Mouse (Mus musculus) thymus, adult 18-20 months (tissue): ENCODE data around the gene Slc30a6.

Experiments
- DNase-seq, 2 experiments: peaks; one replicate each; pipeline ENCODE4 v3.0.0; 2022; ENCODE audit warnings: mixed read lengths in 2 of 2

Gene Slc30a6

GRCm38 (mm10) chr17:74395383-74396065, at the start of gene Slc30a6:
Gene Slc30a6, plus strand, starts transcription at chr17:74395608.
- DNase-seq = peak; percentile 93 to 95

GRCm38 (mm10) chr17:74363592-74363991, 31.8 kb upstream of the Slc30a6 start:
- DNase-seq = no peak

GRCm38 (mm10) chr17:74376916-74377315, 18.5 kb upstream of the Slc30a6 start:
- DNase-seq = no peak

- no peak for DNase-seq
These were observed 8.8 kb upstream of the Slc30a6 start for GRCm38 (mm10) chr17:74386657-74387056.

GRCm38 (mm10) chr17:74389847-74390246, 5.6 kb upstream of the Slc30a6 start:
- no peak for DNase-seq

- no peak for DNase-seq
These were observed 1.0 kb upstream of the Slc30a6 start for GRCm38 (mm10) chr17:74394381-74394780.

- DNase-seq = peak in 1 of 2 experiments; percentile 7
These were observed 553 bp upstream of the Slc30a6 start for GRCm38 (mm10) chr17:74394855-74395254.

- DNase-seq = no peak
These were observed 1.4 kb downstream of the Slc30a6 start for GRCm38 (mm10) chr17:74396766-74397165.

GRCm38 (mm10) chr17:74397173-74397572, 1.8 kb downstream of the Slc30a6 start:
- no peak for DNase-seq

- no peak for DNase-seq
These were observed 7.2 kb downstream of the Slc30a6 start for GRCm38 (mm10) chr17:74402486-74403222.

- no peak for DNase-seq
These were observed 11.1 kb downstream of the Slc30a6 start for GRCm38 (mm10) chr17:74406487-74406886.

- no peak for DNase-seq
These were observed 14.3 kb downstream of the Slc30a6 start for GRCm38 (mm10) chr17:74409722-74410121.

GRCm38 (mm10) chr17:74413324-74413723, 17.9 kb downstream of the Slc30a6 start:
- DNase-seq = no peak

- no peak for DNase-seq
These were observed 19.3 kb downstream of the Slc30a6 start for GRCm38 (mm10) chr17:74414671-74415070.

- no peak for DNase-seq
These were observed 21.5 kb downstream of the Slc30a6 start for GRCm38 (mm10) chr17:74416841-74417360.

- no peak for DNase-seq
These were observed 22.8 kb downstream of the Slc30a6 start for GRCm38 (mm10) chr17:74418171-74418570.

GRCm38 (mm10) chr17:74420656-74421055, 25.2 kb downstream of the Slc30a6 start:
- DNase-seq = no peak

GRCm38 (mm10) chr17:74424401-74425005, 29.1 kb downstream of the Slc30a6 start:
- DNase-seq = no peak

GRCm38 (mm10) chr17:74430074-74430473, 34.7 kb downstream of the Slc30a6 start:
- no peak for DNase-seq

GRCm38 (mm10) chr17:74431481-74431880, 36.1 kb downstream of the Slc30a6 start:
- no peak for DNase-seq

GRCm38 (mm10) chr17:74432631-74433030, 37.2 kb downstream of the Slc30a6 start:
- DNase-seq = no peak

GRCm38 (mm10) chr17:74437762-74438161, 42.4 kb downstream of the Slc30a6 start:
- DNase-seq = no peak

GRCm38 (mm10) chr17:74440486-74440885, 45.1 kb downstream of the Slc30a6 start:
- DNase-seq = no peak

- no peak for DNase-seq
These were observed 54.4 kb downstream of the Slc30a6 start for GRCm38 (mm10) chr17:74449776-74450175.
